ENCODE assay signal across 8 mouse cellular contexts in the genomic region with DNA sequence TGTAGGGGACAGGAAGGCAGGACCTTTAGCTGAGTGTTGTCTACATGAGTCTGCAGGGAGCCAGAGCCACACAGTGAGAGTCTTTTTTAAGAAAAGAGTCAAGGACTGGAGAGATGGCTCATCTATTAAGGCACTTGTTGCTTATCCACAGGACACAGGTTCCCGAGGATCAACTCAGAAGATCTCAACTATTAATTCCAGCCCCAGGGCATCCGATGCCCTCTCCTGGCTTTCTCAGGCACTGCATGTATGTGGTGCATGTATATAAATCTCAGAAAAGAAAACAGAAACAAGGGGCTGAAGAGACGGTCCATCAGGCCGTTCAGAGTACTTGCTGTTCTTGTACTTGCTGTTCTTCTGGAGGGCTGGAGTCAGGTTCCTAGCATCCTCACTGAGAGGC. TPM values are rescaled to one million over a fixed set of nuclear protein-coding genes. Genes with fewer than 3 reads are reported as not detected.
DNase-seq lines count a peak whose midpoint lies in the region; ATAC-seq and TF ChIP-seq lines count a peak whose summit lies in the region.

No protein-coding gene starts in this region.

- no peak for TF ChIP-seq POLR2A in small intestine, adult 2 months (IDR thresholded peaks at IDR 0.05; ENCODE audit: low read depth, low read length)

- H3K27me3 ChIP-seq in heart, postnatal 0 days (ENCODE audit: control insufficient read depth, insufficient read depth, low read length), result no peaks in the 10 kb centered on the region
- H3K27me3 ChIP-seq in heart, embryonic 11.5 days (ENCODE audit: control insufficient read depth, insufficient read depth, low read length), result no peaks in the 10 kb centered on the region
- H3K27me3 ChIP-seq in G1E (ENCODE audit: insufficient read depth, low read length), result no peaks in the 10 kb centered on the region
- no peaks in the 10 kb centered on the region for H3K27me3 ChIP-seq in small intestine, adult 2 months (ENCODE audit: control insufficient read depth, insufficient read depth, low read length)

- no peak overlapping the region for H3K4me3 ChIP-seq in heart, postnatal 0 days (ENCODE audit: low read depth, low read length)
- no peak overlapping the region for H3K4me3 ChIP-seq in heart, embryonic 11.5 days (ENCODE audit: low read depth, low read length)
- H3K4me3 ChIP-seq in G1E (ENCODE audit: low read depth, low read length), result no peak overlapping the region
- H3K4me3 ChIP-seq in small intestine, adult 2 months (ENCODE audit: low read depth, low read length), result no peak overlapping the region

- TF ChIP-seq CTCF in heart, postnatal 0 days (IDR thresholded peaks at IDR 0.05; ENCODE audit: low read depth), result peak; percentile 50
- peak; percentile 49; the same call in 1 of the 2 replicates for TF ChIP-seq CTCF in G1E (IDR thresholded peaks at IDR 0.05; ENCODE audit: low read depth, low read length)
- peak; percentile 63; the same call in 1 of the 2 replicates for TF ChIP-seq CTCF in small intestine, adult 2 months (IDR thresholded peaks at IDR 0.05; ENCODE audit: extremely low read depth, insufficient read length, insufficient replicate concordance, low read depth, low read length)

- intact Hi-C loops in heart, postnatal 25 days (cut with DNase I), result loop anchor here (10.0 kb wide), 1 partner anchor 143 kb away; no protein-coding TSS in a partner anchor

- DNase-seq in heart, postnatal 0 days (ENCODE audit: low spot score), result no peak
- DNase-seq in 416B (ENCODE audit: low read depth) (peak; percentile 79), G1E (ENCODE audit: low spot score) (no peak)
- DNase-seq in induced T-regulatory cell, adult 2 months (ENCODE audit: low read depth), result peak; percentile 75
- no peak for DNase-seq in heart, postnatal 25 days (ENCODE audit: low spot score)
- no peak for DNase-seq in urinary bladder, postnatal 10 days (ENCODE audit: low spot score)

- TF ChIP-seq EP300 in heart, postnatal 0 days (IDR thresholded peaks at IDR 0.05; ENCODE audit: low read depth), result no peak

- no peak overlapping the region for H3K9ac ChIP-seq in heart, postnatal 0 days (replicated peaks; ENCODE audit: low read depth, low read length)
- H3K9ac ChIP-seq in heart, embryonic 11.5 days (ENCODE audit: low read depth, low read length), result no peak overlapping the region

- no peak overlapping the region for H3K27ac ChIP-seq in heart, postnatal 0 days (ENCODE audit: low read depth)
- no peak overlapping the region for H3K27ac ChIP-seq in heart, embryonic 11.5 days (ENCODE audit: low read depth, low read length)
- no peak overlapping the region for H3K27ac ChIP-seq in small intestine, adult 2 months (ENCODE audit: insufficient read depth, low read depth, low read length)

- H3K4me1 ChIP-seq in heart, postnatal 0 days (ENCODE audit: control insufficient read depth, insufficient read depth), result peaks cover 14% of the 10 kb centered on the region
- peaks cover 16% of the 10 kb centered on the region for H3K4me1 ChIP-seq in heart, embryonic 11.5 days (ENCODE audit: control insufficient read depth, insufficient read depth, low read length)
- peaks cover 25% of the 10 kb centered on the region for H3K4me1 ChIP-seq in G1E (ENCODE audit: insufficient read depth, low read depth, low read length)
- peaks cover 8% of the 10 kb centered on the region for H3K4me1 ChIP-seq in small intestine, adult 2 months (ENCODE audit: control insufficient read depth, insufficient read depth, insufficient read length, low read length)

- no peak for ATAC-seq in heart, postnatal 0 days (ENCODE audit: insufficient read depth, low read depth)
- ATAC-seq in heart, embryonic 11.5 days (replicated peaks; ENCODE audit: insufficient number of reproducible peaks, low FRiP score, low TSS enrichment), result no peak
- no peak for ATAC-seq in G1E (ENCODE audit: extremely low read depth, insufficient number of reproducible peaks, low FRiP score, poor library complexity, severe bottlenecking)

- WGBS in heart, postnatal 0 days, result 49% methylated on average over 4 of the region's 4 CpGs
- 40% methylated on average over 4 of the region's 4 CpGs for WGBS in heart, embryonic 11.5 days (ENCODE audit: insufficient replicate concordance)
- 10% methylated on average over 4 of the region's 4 CpGs for WGBS in small intestine, adult 2 months

- H3K4me2 ChIP-seq in heart, postnatal 0 days (ENCODE audit: low read depth, low read length), result no peak overlapping the region
- no peak overlapping the region for H3K4me2 ChIP-seq in heart, embryonic 11.5 days

- H3K9me3 ChIP-seq in heart, postnatal 0 days (replicated peaks; ENCODE audit: control insufficient read depth, low read length), result no peaks in the 10 kb centered on the region
- no peaks in the 10 kb centered on the region for H3K9me3 ChIP-seq in heart, embryonic 11.5 days (replicated peaks; ENCODE audit: control insufficient read depth, low read length)
- H3K9me3 ChIP-seq in G1E (replicated peaks), result no peaks in the 10 kb centered on the region

- peaks cover 14% of the 10 kb centered on the region for H3K36me3 ChIP-seq in heart, postnatal 0 days (replicated peaks; ENCODE audit: control insufficient read depth, insufficient read depth, low read length)
- no peaks in the 10 kb centered on the region; the same call in none of the 2 replicates for H3K36me3 ChIP-seq in heart, embryonic 11.5 days (ENCODE audit: control insufficient read depth, insufficient read depth, low read length)
- peaks cover 54% of the 10 kb centered on the region for H3K36me3 ChIP-seq in G1E (replicated peaks)
- peaks cover 8% of the 10 kb centered on the region for H3K36me3 ChIP-seq in small intestine, adult 2 months (ENCODE audit: control insufficient read depth, insufficient read depth, low read length)

RNA-seq across cellular contexts. Expression of a gene that starts 3.5 kb away (rescaled TPM):
- total RNA-seq in heart, postnatal 0 days (2014; rRNA removed; ENCODE audit: low replicate concordance), result 153 and 173 TPM in 2 replicates
- polyA plus RNA-seq in heart, postnatal 0 days (2015; fragmentation: Nextera tagmentation; extraction: Ambion mirVana), result 115 and 118 TPM in 2 replicates
- 112 and 130 TPM in 2 replicates for polyA plus RNA-seq in heart, embryonic 11.5 days (2014; fragmentation: Nextera tagmentation; extraction: Ambion mirVana)
- total RNA-seq in G1E (2014; fragmentation: Nextera tagmentation) (75.4 and 92.4 TPM in 2 replicates), G1E (2017) (84.5 and 85.6 TPM in 2 replicates)
- polyA plus RNA-seq in G1E (2012), result 19.1 and 24.3 TPM in 2 replicates
- 37.7 and 78.0 TPM in 2 replicates for polyA plus RNA-seq in small intestine, adult 2 months (2012; rRNA removed)
- total RNA-seq in heart, postnatal 25 days (2021), result 10 to 100 TPM; 89.3 to 94.8 TPM

RNA-seq across cellular contexts. Expression of a gene that starts 4.7 kb away (rescaled TPM):
- 10.4 and 11.0 TPM in 2 replicates for total RNA-seq in heart, postnatal 0 days (2014; rRNA removed; ENCODE audit: low replicate concordance)
- 9.2 and 9.5 TPM in 2 replicates for polyA plus RNA-seq in heart, postnatal 0 days (2015; fragmentation: Nextera tagmentation; extraction: Ambion mirVana)
- polyA plus RNA-seq in heart, embryonic 11.5 days (2014; fragmentation: Nextera tagmentation; extraction: Ambion mirVana), result 21.5 and 24.4 TPM in 2 replicates
- total RNA-seq in G1E (2014; fragmentation: Nextera tagmentation) (25.7 and 30.1 TPM in 2 replicates), G1E (2017) (5.0 and 5.1 TPM in 2 replicates)
- polyA plus RNA-seq in G1E (2012), result 31.8 and 38.3 TPM in 2 replicates
- polyA plus RNA-seq in small intestine, adult 2 months (2012; rRNA removed), result 5.8 and 9.4 TPM in 2 replicates
- total RNA-seq in heart, postnatal 25 days (2021), result 10 to 100 TPM; 12.0 to 12.6 TPM

RNA-seq across cellular contexts. Expression of a gene that starts 41.9 kb away (rescaled TPM):
- total RNA-seq in heart, postnatal 0 days (2014; rRNA removed; ENCODE audit: low replicate concordance), result 1.5 TPM in 1 of 2 replicates, not detected in the other
- polyA plus RNA-seq in heart, postnatal 0 days (2015; fragmentation: Nextera tagmentation; extraction: Ambion mirVana), result 1.1 and 1.3 TPM in 2 replicates
- 0.90 and 1.0 TPM in 2 replicates for polyA plus RNA-seq in heart, embryonic 11.5 days (2014; fragmentation: Nextera tagmentation; extraction: Ambion mirVana)
- total RNA-seq in G1E (2014; fragmentation: Nextera tagmentation) (not detected in 2 replicates), G1E (2017) (not detected in 2 replicates)
- polyA plus RNA-seq in G1E (2012), result not detected in 2 replicates
- 0.56 and 3.4 TPM in 2 replicates for polyA plus RNA-seq in small intestine, adult 2 months (2012; rRNA removed)
- under 1 TPM; 0.36 to 0.70 TPM for total RNA-seq in heart, postnatal 25 days (2021)

RNA-seq across cellular contexts. Expression of a gene that starts 51.1 kb away (rescaled TPM):
- total RNA-seq in heart, postnatal 0 days (2014; rRNA removed; ENCODE audit: low replicate concordance), result 5.2 and 21.8 TPM in 2 replicates
- 3.2 and 3.7 TPM in 2 replicates for polyA plus RNA-seq in heart, postnatal 0 days (2015; fragmentation: Nextera tagmentation; extraction: Ambion mirVana)
- 3.1 and 4.0 TPM in 2 replicates for polyA plus RNA-seq in heart, embryonic 11.5 days (2014; fragmentation: Nextera tagmentation; extraction: Ambion mirVana)
- not detected in 2 replicates for total RNA-seq in G1E (2014; fragmentation: Nextera tagmentation)
- total RNA-seq in G1E (2017), result not detected in 2 replicates
- polyA plus RNA-seq in G1E (2012), result 0.08 and 0.20 TPM in 2 replicates
- polyA plus RNA-seq in small intestine, adult 2 months (2012; rRNA removed), result 29.4 and 36.0 TPM in 2 replicates
- 1 to 10 TPM; 1.9 to 2.3 TPM for total RNA-seq in heart, postnatal 25 days (2021)

RNA-seq across cellular contexts. Expression of a gene that starts 53.5 kb away (rescaled TPM):
- total RNA-seq in heart, postnatal 0 days (2014; rRNA removed; ENCODE audit: low replicate concordance), result 91.7 and 114 TPM in 2 replicates
- 129 and 136 TPM in 2 replicates for polyA plus RNA-seq in heart, postnatal 0 days (2015; fragmentation: Nextera tagmentation; extraction: Ambion mirVana)
- polyA plus RNA-seq in heart, embryonic 11.5 days (2014; fragmentation: Nextera tagmentation; extraction: Ambion mirVana), result 124 and 139 TPM in 2 replicates
- 39.2 and 73.6 TPM in 2 replicates for total RNA-seq in G1E (2014; fragmentation: Nextera tagmentation)
- total RNA-seq in G1E (2017), result 142 and 148 TPM in 2 replicates
- polyA plus RNA-seq in G1E (2012), result 124 and 147 TPM in 2 replicates
- 23.5 and 26.9 TPM in 2 replicates for polyA plus RNA-seq in small intestine, adult 2 months (2012; rRNA removed)
- total RNA-seq in heart, postnatal 25 days (2021), result 10 to 100 TPM; 80.9 to 87.7 TPM

Comparison
In these comparisons a context has a peak if more than half of its experiments do, and no peak if none do; other contexts are left out.
1. DNase-seq: peak in 416B (single experiment) and induced T-regulatory cell, adult 2 months (single experiment); none in heart, postnatal 0 days (single experiment), G1E (single experiment), heart, postnatal 25 days (single experiment) and urinary bladder, postnatal 10 days (single experiment).
2. Peak in every context shown above with its lines, with median percentiles within 50 percentile points of each other: CTCF ChIP-seq.